Mouse (Mus musculus) cerebellum, adult 2 months (tissue): ENCODE results near the gene Ush2a. TPM values are rescaled to one million over a fixed set of nuclear protein-coding genes. Genes with fewer than 3 reads are reported as not detected.
A peak's percentile ranks its signal among the peaks of the same experiment; 100 is the strongest.

Experiments used
- DNase-seq, 2 experiments: peaks; one replicate each; pipeline ENCODE4 v3.0.0; 2021
- H3K27ac ChIP-seq: fragments of 200-500 bp; 2 replicates; pipeline ENCODE4 v1.5.1; 2012; ENCODE audit warnings: low read length, control low read depth, inconsistent platforms; ENCODE audit not compliant: insufficient read depth
- H3K27me3 ChIP-seq: fragments of 200-500 bp; 2 replicates; pipeline ENCODE4 v1.6.1; 2012; ENCODE audit warnings: inconsistent platforms, mild to moderate bottlenecking, low read length, moderate library complexity; ENCODE audit not compliant: control insufficient read depth, insufficient read depth
- H3K4me1 ChIP-seq: fragments of 200-500 bp; 2 replicates; pipeline ENCODE4 v1.6.1; 2011; ENCODE audit warnings: low read length; ENCODE audit not compliant: control insufficient read depth, insufficient read depth
- H3K4me3 ChIP-seq: fragments of 200-500 bp; replicated peaks from 2 replicates; pipeline ENCODE3; 2011; ENCODE audit warnings: mild to moderate bottlenecking, low read depth, low read length, control low read depth; ENCODE audit not compliant: insufficient read depth
- CTCF ChIP-seq: fragments of 200-500 bp; IDR thresholded peaks from 2 replicates; pipeline ENCODE4 v1.5.1; 2011; ENCODE audit warnings: low read depth, mild to moderate bottlenecking, control low read depth, low read length, moderate library complexity, borderline replicate concordance; ENCODE audit not compliant: insufficient read depth
- POLR2A ChIP-seq: fragments of 200-500 bp; IDR thresholded peaks from 2 replicates; pipeline ENCODE4 v1.6.1; 2011; ENCODE audit warnings: low read length, control low read depth, borderline replicate concordance; ENCODE audit not compliant: insufficient read depth
- WGBS: fragments of 180-500 bp; shearing (Covaris S2); methylation state at CpG from one replicate; pipeline ENCODE4 v1.1.7; 2018; 5-methylcytosine and 5-hydroxymethylcytosine counted together
- polyA plus RNA-seq: library from polyadenylated mRNA; depleted of rRNA; stranded (reverse); fragments of >200 nt; gene quantifications from 2 replicates; pipeline ENCODE4 v1.2.3, GENCODE M21; 2012

Ush2a gene
- polyA plus RNA-seq, 1 experiment: 0.07 TPM

DNA sequence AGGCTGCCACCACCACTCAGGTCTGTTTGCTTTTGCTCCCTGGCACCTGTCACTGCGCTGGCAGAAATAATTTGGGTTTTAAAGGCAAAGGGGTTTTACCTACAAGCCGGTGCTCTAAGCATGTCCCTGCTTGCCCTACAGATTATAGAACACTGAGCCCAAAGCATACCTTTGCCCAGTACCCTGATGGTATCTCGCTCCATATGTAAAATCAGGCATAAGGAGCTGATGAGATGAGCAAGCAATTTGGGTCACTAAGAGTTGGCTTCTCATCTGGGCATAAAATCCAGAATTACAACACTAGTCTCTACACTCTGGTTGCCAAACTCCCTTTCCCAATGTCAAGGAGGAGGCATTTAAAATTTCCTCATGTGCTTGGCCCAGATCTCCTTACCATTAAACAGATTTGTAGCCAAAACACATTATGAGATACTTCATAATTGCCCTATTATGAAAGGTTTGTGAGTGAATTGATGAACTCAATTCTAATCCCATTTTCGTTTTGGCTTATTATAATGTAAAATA, 616.8 kb downstream of the Ush2a start:
- no peak for TF ChIP-seq POLR2A
- no peak for TF ChIP-seq CTCF
- Histone ChIP-seq H3K4me3 (no peak overlapping the region), H3K27me3 (no peaks in the 10 kb centered on the region), H3K4me1 (no peaks in the 10 kb centered on the region), H3K27ac (no peak overlapping the region)
- 51% methylated on average over 4 of the region's 4 CpGs for WGBS
- DNase-seq: no peak

DNA sequence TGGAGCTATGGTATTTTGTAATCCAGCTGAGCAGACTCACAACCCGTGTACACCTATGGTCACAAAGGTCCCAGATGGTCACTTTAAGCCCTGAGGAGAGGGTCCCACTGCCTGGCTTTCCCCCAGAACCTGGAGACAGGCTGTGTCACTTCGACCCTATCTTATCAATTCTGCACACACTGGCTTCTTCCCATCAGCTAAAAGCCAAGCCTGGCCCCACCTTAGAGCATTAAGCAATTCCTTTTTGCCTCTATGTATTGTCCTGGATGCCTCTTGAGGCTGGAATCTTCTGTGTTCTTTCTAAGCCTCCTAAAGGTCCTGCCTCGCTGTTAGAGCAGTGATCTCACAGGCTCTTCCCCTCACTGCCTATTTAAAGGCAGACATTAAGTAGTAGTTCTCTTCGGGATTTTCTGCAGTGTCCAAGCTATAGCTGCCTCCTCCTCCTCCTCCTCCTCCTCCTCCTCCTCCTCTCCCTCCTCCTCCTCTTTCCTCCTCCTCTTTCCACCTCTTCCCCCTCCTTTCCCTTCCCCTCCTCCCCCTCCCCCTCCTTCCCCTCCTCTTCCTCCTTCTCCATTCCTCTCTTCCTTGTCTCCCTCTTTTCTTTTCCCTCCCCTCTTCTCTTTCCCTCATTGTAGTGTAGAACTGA, 635.2 kb downstream of the Ush2a start:
- no peak for TF ChIP-seq POLR2A
- TF ChIP-seq CTCF: no peak
- no peak for DNase-seq
- Histone ChIP-seq H3K27ac (no peak overlapping the region), H3K4me3 (no peak overlapping the region), H3K4me1 (no peaks in the 10 kb centered on the region), H3K27me3 (no peaks in the 10 kb centered on the region)
- WGBS: 55% methylated on average over 4 of the region's 4 CpGs

DNA sequence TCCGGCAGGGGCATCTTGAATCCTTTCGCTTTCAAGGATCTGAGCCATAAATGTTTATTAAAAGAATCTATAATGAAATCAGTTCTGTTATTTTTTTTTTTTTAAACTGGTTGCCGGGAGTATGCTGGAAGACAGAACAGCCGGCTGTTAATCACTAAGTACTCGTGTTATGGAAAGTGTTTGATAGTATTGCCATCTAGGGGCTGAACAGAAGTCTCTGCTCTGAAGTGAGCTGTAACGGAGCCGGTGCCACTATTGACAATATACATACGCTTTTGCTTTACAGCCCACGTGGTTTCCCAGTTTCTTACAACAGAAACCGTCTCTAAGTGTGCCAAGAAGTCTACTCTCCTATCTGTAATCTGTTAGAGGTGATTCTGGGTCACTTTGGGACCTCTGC, 642.3 kb downstream of the Ush2a start:
- Histone ChIP-seq H3K4me3 (no peak overlapping the region), H3K4me1 (no peaks in the 10 kb centered on the region), H3K27ac (no peak overlapping the region), H3K27me3 (no peaks in the 10 kb centered on the region)
- WGBS: 23% methylated on average over 10 of the region's 10 CpGs
- no peak for TF ChIP-seq POLR2A
- peak; percentile 14; the same call in 1 of the 2 replicates for TF ChIP-seq CTCF
- DNase-seq: no peak

DNA sequence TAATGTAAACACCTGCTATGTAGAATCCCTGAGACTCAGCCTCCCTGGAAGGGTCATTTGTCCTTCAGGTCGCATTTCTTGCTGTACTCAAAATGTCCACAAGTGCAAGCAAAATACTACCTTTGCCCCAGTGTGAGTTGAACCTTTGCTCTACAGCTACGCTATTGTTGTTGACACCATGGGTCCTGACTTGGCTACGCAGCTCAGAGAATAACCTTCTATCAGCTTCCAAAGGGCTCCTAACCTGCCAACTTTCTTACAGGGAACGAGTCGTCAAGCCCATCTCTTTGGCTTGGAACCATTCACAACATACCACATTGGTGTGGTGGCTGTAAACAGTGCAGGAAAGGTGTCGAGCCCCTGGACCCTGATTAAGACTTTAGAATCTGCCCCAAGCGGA, 644.4 kb downstream of the Ush2a start:
- no peak overlapping the region for H3K27ac ChIP-seq
- no peaks in the 10 kb centered on the region for H3K4me1 ChIP-seq
- no peaks in the 10 kb centered on the region for H3K27me3 ChIP-seq
- DNase-seq: no peak
- 79% methylated on average over 7 of the region's 7 CpGs for WGBS
- H3K4me3 ChIP-seq: no peak overlapping the region
- TF ChIP-seq CTCF (no peak), POLR2A (no peak)

- H3K27ac ChIP-seq: no peak overlapping the region
- DNase-seq: no peak
- WGBS: 94% methylated on average over 11 of the region's 11 CpGs
- TF ChIP-seq CTCF (no peak), POLR2A (no peak)
- no peaks in the 10 kb centered on the region for H3K4me1 ChIP-seq
- no peak overlapping the region for H3K4me3 ChIP-seq
- no peaks in the 10 kb centered on the region for H3K27me3 ChIP-seq
Observed at GRCm38 (mm10) chr1:188910656-188911055, 648.8 kb downstream of the Ush2a start.

DNA sequence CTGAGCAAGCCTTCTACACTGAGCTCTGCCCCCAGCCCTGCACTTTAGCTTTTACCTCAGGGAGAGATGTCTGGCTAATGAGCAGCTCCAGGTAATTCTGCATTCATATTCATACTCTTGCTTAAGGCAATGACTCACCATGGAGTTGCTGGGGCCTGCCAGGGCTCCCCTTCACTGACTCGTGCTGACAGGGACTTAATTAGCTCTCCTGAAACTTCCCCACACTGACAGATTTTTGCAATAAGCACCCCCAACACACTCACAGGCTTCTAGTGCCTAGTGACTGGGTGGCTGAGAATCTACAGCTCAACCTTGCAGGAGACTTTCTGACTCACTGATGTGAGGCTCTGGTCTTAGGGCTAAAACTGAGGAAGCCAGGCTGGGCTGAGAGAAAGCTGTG, 658.1 kb downstream of the Ush2a start:
- Histone ChIP-seq H3K27me3 (no peaks in the 10 kb centered on the region), H3K4me3 (no peak overlapping the region), H3K4me1 (no peaks in the 10 kb centered on the region), H3K27ac (no peak overlapping the region)
- WGBS: 29% methylated on average over 1 of the region's 1 CpGs
- DNase-seq: no peak
- TF ChIP-seq POLR2A: no peak
- TF ChIP-seq CTCF: no peak

GRCm38 (mm10) chr1:188937246-188937780, 675.5 kb downstream of the Ush2a start:
- no peak for TF ChIP-seq CTCF
- TF ChIP-seq POLR2A: no peak

GRCm38 (mm10) chr1:188945326-188945725, 683.5 kb downstream of the Ush2a start:
- WGBS: 38% methylated on average over 8 of the region's 8 CpGs
- no peak for DNase-seq
- H3K27me3 ChIP-seq: no peaks in the 10 kb centered on the region
- TF ChIP-seq CTCF (no peak), POLR2A (no peak)
- no peak overlapping the region for H3K27ac ChIP-seq
- H3K4me1 ChIP-seq: peaks cover 4% of the 10 kb centered on the region; the same call in 1 of the 2 replicates
- no peak overlapping the region for H3K4me3 ChIP-seq

More at GRCm38 (mm10) chr1:188937246-188937780, 675.5 kb downstream of the Ush2a start:
- 93% methylated on average over 14 of the region's 14 CpGs for WGBS
- H3K4me1 ChIP-seq: no peaks in the 10 kb centered on the region
- H3K4me3 ChIP-seq: no peak overlapping the region
- H3K27me3 ChIP-seq: no peaks in the 10 kb centered on the region
- DNase-seq: no peak
- H3K27ac ChIP-seq: no peak overlapping the region
